Mouse (Mus musculus): ENCODE data around the gene Odf3b.

Odf3b gene

GRCm38 (mm10) chr15:89378831-89379401 lies at the start of gene Odf3b:
Odf3b (minus strand) TSS chr15:89379282.
- peak; percentile 72 to 76 for DNase-seq

- DNase-seq = peak in 1 of 2 experiments; percentile 37
Observed at GRCm38 (mm10) chr15:89428136-89428790, 49.2 kb upstream of the Odf3b start.

- DNase-seq = no peak
Observed at GRCm38 (mm10) chr15:89426716-89427115, 47.6 kb upstream of the Odf3b start.

GRCm38 (mm10) chr15:89425711-89426121 lies 46.6 kb upstream of the Odf3b start, which contains the start of gene Cpt1b:
Cpt1b (minus strand) TSS chr15:89425863.
- DNase-seq = no peak

- no peak for DNase-seq
Observed at GRCm38 (mm10) chr15:89424621-89425020, 45.5 kb upstream of the Odf3b start.

GRCm38 (mm10) chr15:89421938-89422337 lies 42.9 kb upstream of the Odf3b start:
- DNase-seq = no peak

- DNase-seq = no peak
Observed at GRCm38 (mm10) chr15:89415282-89415681, 36.2 kb upstream of the Odf3b start.

GRCm38 (mm10) chr15:89410118-89410517 lies 31.0 kb upstream of the Odf3b start, which contains the start of gene Syce3:
Syce3 (minus strand) TSS chr15:89410503.
- no peak for DNase-seq

- DNase-seq = no peak
Observed at GRCm38 (mm10) chr15:89406691-89407090, 27.6 kb upstream of the Odf3b start.

- DNase-seq = no peak
Observed at GRCm38 (mm10) chr15:89404831-89405623, 25.9 kb upstream of the Odf3b start.

GRCm38 (mm10) chr15:89402471-89402870 lies 23.4 kb upstream of the Odf3b start:
- DNase-seq = no peak

- no peak for DNase-seq
Observed at GRCm38 (mm10) chr15:89399716-89400115, 20.6 kb upstream of the Odf3b start.

- DNase-seq = peak; percentile 65 to 68
Observed at GRCm38 (mm10) chr15:89398146-89398545, 19.1 kb upstream of the Odf3b start.

- DNase-seq = peak in 1 of 2 experiments; percentile 10
Observed at GRCm38 (mm10) chr15:89396883-89397282, 17.8 kb upstream of the Odf3b start.

GRCm38 (mm10) chr15:89390081-89390480 lies 11.0 kb upstream of the Odf3b start:
- DNase-seq = peak in 1 of 2 experiments; percentile 73

- DNase-seq = no peak
Observed at GRCm38 (mm10) chr15:89387127-89387526, 8.0 kb upstream of the Odf3b start.

- DNase-seq = no peak
Observed at GRCm38 (mm10) chr15:89384617-89385016, 5.5 kb upstream of the Odf3b start, which contains the start of gene Klhdc7b. Klhdc7b (plus strand) TSS chr15:89384917.

- DNase-seq = peak; percentile 68 to 70
Observed at GRCm38 (mm10) chr15:89379429-89379828, 347 bp upstream of the Odf3b start.

- no peak for DNase-seq
Observed at GRCm38 (mm10) chr15:89377938-89378828, 899 bp downstream of the Odf3b start.

- no peak for DNase-seq
Observed at GRCm38 (mm10) chr15:89377362-89377761, 1.7 kb downstream of the Odf3b start.

GRCm38 (mm10) chr15:89376957-89377356 lies 2.1 kb downstream of the Odf3b start, which contains the start of gene Tymp:
Tymp (minus strand) TSS chr15:89377039.
- no peak for DNase-seq

GRCm38 (mm10) chr15:89376040-89376439 lies 3.0 kb downstream of the Odf3b start:
- no peak for DNase-seq
